Mouse (Mus musculus) forebrain, embryonic 12.5 days (tissue): Measurements from ENCODE around the gene Vamp8. TPM values are rescaled to one million over a fixed set of nuclear protein-coding genes. Genes with fewer than 3 reads are reported as not detected.
A peak's percentile ranks its signal among the peaks of the same experiment; 100 is the strongest.

Experiments used
- ATAC-seq: fragments of 200-750 bp; cut with Nextera tagmentation; 2 replicates; pipeline ENCODE4 v1.8.0; 2017; ENCODE audit warnings: moderate TSS enrichment; ENCODE audit not compliant: low FRiP score
- H3K27ac ChIP-seq: fragments of 300-500 bp; sonication (generic); 2 replicates; pipeline ENCODE4 v1.5.1; 2016; ENCODE audit warnings: mild to moderate bottlenecking
- H3K27me3 ChIP-seq: fragments of 300-500 bp; sonication (generic); 2 replicates; pipeline ENCODE4 v1.6.1; 2016; ENCODE audit warnings: mild to moderate bottlenecking
- H3K36me3 ChIP-seq: fragments of 300-500 bp; sonication (generic); replicated peaks from 2 replicates; pipeline ENCODE4 v1.6.1; 2016; ENCODE audit warnings: mild to moderate bottlenecking
- H3K4me1 ChIP-seq: fragments of 300-500 bp; sonication (generic); 2 replicates; pipeline ENCODE4 v1.6.1; 2016
- H3K4me2 ChIP-seq: fragments of 300-500 bp; sonication (generic); 2 replicates; pipeline ENCODE4 v1.6.1; 2016; ENCODE audit warnings: mild to moderate bottlenecking, moderate library complexity
- H3K4me3 ChIP-seq: fragments of 300-500 bp; sonication (generic); replicated peaks from 2 replicates; pipeline ENCODE4 v1.5.1; 2016; ENCODE audit warnings: mild to moderate bottlenecking
- H3K9ac ChIP-seq: fragments of 300-500 bp; sonication (generic); 2 replicates; pipeline ENCODE4 v1.6.1; 2016; ENCODE audit warnings: mild to moderate bottlenecking
- H3K9me3 ChIP-seq: fragments of 300-500 bp; sonication (generic); 2 replicates; pipeline ENCODE4 v1.6.1; 2016
- WGBS: fragments of 180-500 bp; shearing (Covaris S2); methylation state at CpG from one replicate; pipeline ENCODE4 v1.1.7; 2016; 5-methylcytosine and 5-hydroxymethylcytosine counted together
- polyA plus RNA-seq: library from polyadenylated mRNA; unstranded; fragments of >200 nt; fragmentation: Nextera tagmentation; extraction: Ambion mirVana; gene quantifications from 2 replicates; pipeline ENCODE4 v1.2.1, GENCODE M21; 2016

Gene Vamp8
- polyA plus RNA-seq, 1 experiment from 2014 or later = 26.0 TPM

DNA sequence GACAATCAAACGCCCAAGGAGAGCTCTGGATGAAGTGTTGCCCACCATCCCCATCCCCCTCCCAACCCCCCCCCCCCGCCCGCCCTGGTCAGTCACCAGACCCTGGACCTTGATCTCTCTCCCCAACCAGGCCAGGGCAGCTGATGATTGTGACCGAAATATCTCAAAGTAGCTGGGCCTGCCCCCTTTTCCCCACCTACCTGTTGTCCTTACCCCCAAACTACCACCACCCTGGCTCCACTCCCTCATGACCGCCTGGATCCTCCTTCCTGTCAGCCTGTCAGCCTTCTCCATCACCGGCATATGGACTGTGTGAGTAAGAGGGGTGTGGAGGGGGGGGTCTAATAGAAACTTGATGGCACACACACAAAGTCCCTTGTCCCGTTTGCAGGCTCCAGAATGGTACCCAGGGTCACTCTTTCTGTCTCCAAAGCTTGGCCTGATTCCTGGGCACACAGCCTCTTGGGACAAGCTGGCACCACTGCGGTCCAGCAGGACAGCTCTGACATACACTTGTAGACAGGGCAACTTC, 34.4 kb downstream of the Vamp8 start:
- WGBS = 39% methylated on average over 8 of the region's 8 CpGs
- H3K27ac ChIP-seq = no peak overlapping the region

DNA sequence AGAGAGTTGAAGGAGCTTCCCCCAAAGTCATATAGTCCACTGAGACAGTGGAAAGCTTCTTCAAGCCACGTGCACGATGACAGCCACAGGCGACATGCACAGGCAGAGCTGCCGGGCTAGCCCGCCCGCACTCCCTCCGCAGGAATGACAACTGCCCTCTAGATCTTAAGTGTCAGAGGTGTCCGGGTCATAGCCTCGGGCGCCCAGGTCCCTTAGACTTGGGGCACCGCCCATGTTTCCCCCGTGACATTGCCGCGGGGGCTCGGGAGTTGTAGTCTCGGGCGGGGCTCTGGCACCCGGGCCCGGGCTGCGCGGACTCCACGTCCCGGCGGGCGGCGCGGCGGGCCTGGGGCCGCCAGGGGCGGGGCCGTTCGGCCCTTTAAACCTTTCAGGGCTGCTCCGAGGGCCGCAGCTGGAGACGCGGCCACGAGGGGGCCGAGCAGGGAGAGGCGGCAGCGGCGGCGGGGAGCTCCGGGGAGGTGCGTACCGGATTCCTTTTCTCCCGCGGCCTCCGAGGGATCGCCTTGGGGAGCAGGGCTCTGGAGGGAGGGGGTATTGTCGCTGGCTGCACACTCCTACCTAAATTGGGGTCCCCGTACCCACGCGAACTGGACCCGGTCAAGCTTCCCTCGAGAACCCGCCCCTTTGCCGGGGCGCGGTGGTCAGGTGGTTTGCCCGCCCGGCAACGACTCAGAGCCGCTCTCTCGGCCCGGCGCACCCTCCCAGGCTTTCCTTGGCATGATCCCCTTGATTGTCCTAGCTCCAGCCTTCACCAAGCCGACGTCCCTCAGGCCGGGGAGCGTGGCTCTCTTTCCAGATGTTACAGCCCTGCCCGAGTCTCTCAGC, 35.2 kb downstream of the Vamp8 start, which contains the start of gene Tmem150a:
Gene Tmem150a (plus strand): TSS at position 382 of the 846 bp plus-strand sequence.
- H3K4me2 ChIP-seq = peak within 1 kb of the TSS; percentile 96
- peaks cover 6% of the 10 kb centered on the region; the same call in 1 of the 2 replicates for H3K27me3 ChIP-seq
- no peaks in the 10 kb centered on the region for H3K9me3 ChIP-seq
- peaks cover 32% of the 10 kb centered on the region for H3K36me3 ChIP-seq
- peaks cover 23% of the 10 kb centered on the region for H3K4me1 ChIP-seq
- no peak within 1 kb of the TSS for H3K27ac ChIP-seq
- peak within 1 kb of the TSS; percentile 67 for H3K9ac ChIP-seq
- ATAC-seq = peak; percentile 91
- under 1% methylated on average over 71 of the region's 71 CpGs for WGBS
- H3K4me3 ChIP-seq = peak within 1 kb of the TSS; percentile 54

More for the DNA sequence above, 34.4 kb downstream of the Vamp8 start:
- Histone ChIP-seq H3K36me3 (peaks cover 29% of the 10 kb centered on the region), H3K9ac (peak overlapping the region; percentile 67), H3K27me3 (peaks cover 6% of the 10 kb centered on the region; the same call in 1 of the 2 replicates), H3K4me2 (peak overlapping the region; percentile 96), H3K4me3 (peak overlapping the region; percentile 54), H3K9me3 (no peaks in the 10 kb centered on the region), H3K4me1 (peaks cover 27% of the 10 kb centered on the region)
- ATAC-seq = peak; percentile 12

DNA sequence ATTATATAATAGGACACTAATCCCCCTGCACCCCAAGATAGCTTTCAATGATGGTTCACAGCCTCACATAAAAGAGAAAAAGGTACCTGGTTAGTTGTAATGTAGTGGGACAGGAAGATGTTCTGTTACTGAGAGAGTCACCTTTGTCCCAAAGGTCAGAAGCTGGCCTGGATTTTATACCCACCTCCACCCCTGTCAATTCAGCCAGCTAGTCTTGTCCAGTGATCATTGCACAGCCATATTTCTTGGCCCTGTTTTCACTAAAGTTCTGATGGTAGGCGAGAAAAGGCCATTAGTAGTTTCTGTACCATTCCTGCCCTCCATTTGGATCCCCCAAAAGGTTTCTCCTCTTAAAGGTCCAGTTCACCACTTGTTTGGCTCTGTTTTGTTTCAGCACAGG, 36.5 kb downstream of the Vamp8 start:
- Histone ChIP-seq H3K9ac (no peak overlapping the region), H3K27ac (no peak overlapping the region), H3K4me3 (no peak overlapping the region), H3K4me2 (no peak overlapping the region), H3K36me3 (peaks cover 33% of the 10 kb centered on the region), H3K9me3 (no peaks in the 10 kb centered on the region), H3K27me3 (peaks cover 6% of the 10 kb centered on the region; the same call in 1 of the 2 replicates), H3K4me1 (peaks cover 22% of the 10 kb centered on the region)
- no peak for ATAC-seq
- WGBS = 61% methylated on average over 1 of the region's 1 CpGs

DNA sequence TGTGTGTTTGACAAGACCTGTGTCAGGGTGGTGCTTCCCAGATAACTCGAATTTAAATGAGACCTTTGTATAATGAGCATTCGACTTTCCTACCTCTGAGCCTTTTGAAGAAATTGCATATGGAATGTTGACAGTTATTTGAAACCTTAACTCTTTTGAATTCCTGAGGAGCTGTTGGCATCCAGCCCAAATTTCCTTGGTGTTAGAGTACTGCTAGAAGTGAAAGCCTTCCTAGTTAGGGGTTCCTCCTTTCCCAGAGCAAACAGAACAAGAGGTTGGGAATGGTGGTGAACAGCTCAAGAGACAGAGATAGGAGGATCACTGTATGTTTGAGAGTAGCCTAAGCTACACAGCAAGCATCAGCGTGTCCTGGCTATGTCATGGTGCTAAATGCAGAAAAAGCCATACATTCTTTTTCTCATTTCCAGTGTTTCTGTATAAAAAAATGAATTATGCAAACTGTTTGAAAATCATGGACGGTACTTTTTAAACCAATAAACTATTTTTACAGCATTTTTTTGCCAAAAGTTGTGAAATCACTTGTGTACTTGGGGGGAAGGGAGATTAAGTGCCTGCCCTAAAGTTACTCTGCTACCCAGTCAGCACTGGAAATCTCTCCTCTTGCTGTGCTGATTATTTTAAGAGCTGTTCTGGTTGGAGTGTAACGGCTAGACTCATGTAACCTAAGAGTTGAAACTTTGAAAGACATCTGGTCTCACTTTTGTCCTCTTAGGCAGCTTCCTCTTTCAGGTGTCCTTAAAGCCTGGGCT, 37.7 kb downstream of the Vamp8 start:
- Histone ChIP-seq H3K4me3 (no peak overlapping the region), H3K4me2 (no peak overlapping the region), H3K27ac (no peak overlapping the region), H3K9ac (no peak overlapping the region), H3K4me1 (peaks cover 34% of the 10 kb centered on the region), H3K9me3 (no peaks in the 10 kb centered on the region), H3K27me3 (peaks cover 6% of the 10 kb centered on the region; the same call in 1 of the 2 replicates), H3K36me3 (peaks cover 27% of the 10 kb centered on the region)
- 82% methylated on average over 5 of the region's 5 CpGs for WGBS
- no peak for ATAC-seq

DNA sequence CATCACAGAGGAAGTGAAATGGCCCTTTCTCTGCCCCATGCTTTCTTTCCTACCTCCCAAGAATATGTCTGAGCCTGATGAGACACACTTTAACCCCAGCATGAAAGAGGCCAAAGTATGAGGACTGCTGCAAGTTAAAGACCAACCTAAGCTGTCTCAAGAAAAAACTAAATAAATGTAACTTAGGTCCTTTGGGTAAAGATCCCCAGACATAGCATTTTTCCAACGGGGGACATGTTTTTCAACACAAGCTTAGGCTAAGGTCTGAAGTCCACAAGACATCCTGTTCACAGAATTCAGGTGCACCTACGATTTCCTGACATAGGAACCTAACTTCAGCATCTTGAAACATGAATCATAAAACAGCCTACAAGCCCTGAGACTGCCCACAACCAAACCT, 40.3 kb downstream of the Vamp8 start:
- no peak overlapping the region for H3K4me3 ChIP-seq
- H3K9me3 ChIP-seq = no peaks in the 10 kb centered on the region
- peaks cover 6% of the 10 kb centered on the region; the same call in 1 of the 2 replicates for H3K27me3 ChIP-seq
- no peak overlapping the region for H3K4me2 ChIP-seq
- peaks cover 23% of the 10 kb centered on the region for H3K36me3 ChIP-seq
- peaks cover 34% of the 10 kb centered on the region for H3K4me1 ChIP-seq
- H3K27ac ChIP-seq = no peak overlapping the region
- no peak for ATAC-seq
- 92% methylated on average over 2 of the region's 2 CpGs for WGBS
- no peak overlapping the region for H3K9ac ChIP-seq

DNA sequence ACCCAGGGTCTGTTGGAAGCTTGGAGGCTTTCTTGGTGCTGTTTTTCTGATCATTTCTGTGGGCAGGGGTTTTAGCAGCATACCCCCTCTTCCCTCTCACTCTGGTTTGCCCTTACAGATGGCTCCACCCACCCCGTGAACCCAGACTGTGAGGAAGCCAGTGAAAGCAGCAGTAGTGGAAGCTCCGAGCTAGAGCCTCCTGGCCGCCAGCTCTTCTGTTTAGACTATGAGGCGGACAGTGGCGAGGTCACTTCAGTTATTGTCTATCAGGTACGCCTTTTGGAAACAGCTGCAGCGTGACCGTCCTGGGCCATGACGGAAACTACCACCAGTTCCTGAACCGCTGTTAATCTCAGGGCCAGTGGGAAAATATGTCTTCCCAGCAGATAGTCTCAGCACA, 42.1 kb downstream of the Vamp8 start:
- Histone ChIP-seq H3K4me3 (peak overlapping the region; percentile 78), H3K4me2 (peak overlapping the region; percentile 82)
- 81% methylated on average over 10 of the region's 10 CpGs for WGBS

DNA sequence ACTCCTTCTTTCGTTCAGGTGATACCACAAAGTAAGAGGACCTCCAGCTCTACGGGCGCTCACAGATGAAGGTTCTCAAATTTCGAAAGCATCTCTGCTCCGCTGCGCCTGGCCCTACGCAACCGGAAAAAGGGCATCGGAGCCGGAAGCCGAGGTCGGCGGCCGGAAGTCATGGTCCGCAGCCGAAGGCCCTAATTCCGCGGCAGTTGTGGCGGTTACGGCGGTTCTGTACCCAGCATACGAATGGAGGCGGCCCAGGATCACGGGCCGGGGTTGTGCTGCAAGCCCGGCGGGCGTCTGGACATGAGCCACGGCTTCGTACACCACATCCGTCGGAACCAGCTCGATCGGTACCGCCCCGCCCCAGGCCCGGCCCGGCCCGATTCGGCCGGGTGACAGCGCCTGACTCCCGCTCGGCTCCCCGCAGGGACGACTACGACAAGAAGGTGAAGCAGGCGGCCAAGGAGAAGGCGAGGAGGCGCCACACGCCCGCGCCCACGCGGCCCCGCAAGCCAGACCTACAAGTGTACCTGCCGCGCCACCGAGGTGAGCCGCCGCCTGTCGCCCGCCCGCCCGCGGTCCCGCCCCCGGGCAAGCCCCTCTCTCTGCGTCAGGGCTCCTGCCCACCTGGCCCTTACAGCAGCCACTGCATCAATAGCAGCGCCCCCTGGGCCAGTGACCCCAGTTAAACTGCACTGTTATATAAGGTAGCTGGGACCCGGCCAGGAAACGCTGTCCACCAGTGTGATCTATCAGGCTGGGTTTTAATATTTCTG, 43.1 kb downstream of the Vamp8 start, which contains the start of gene 0610030E20Rik:
Gene 0610030E20Rik (plus strand): TSS at position 152 of the 776 bp plus-strand sequence.
- ATAC-seq = peak; percentile 76
- Histone ChIP-seq H3K4me1 (peaks cover 37% of the 10 kb centered on the region), H3K36me3 (peaks cover 23% of the 10 kb centered on the region), H3K27me3 (no peaks in the 10 kb centered on the region), H3K9ac (peak within 1 kb of the TSS; percentile 92), H3K27ac (peak within 1 kb of the TSS; percentile 87), H3K9me3 (no peaks in the 10 kb centered on the region), H3K4me2 (peak within 1 kb of the TSS; percentile 82), H3K4me3 (peak within 1 kb of the TSS; percentile 78)
- under 1% methylated on average over 72 of the region's 72 CpGs for WGBS

More for the DNA sequence above, 42.1 kb downstream of the Vamp8 start:
- Histone ChIP-seq H3K4me1 (peaks cover 35% of the 10 kb centered on the region), H3K36me3 (peaks cover 23% of the 10 kb centered on the region), H3K27ac (no peak overlapping the region), H3K27me3 (peaks cover 3% of the 10 kb centered on the region; the same call in 1 of the 2 replicates), H3K9me3 (no peaks in the 10 kb centered on the region), H3K9ac (peak overlapping the region; percentile 92; the same call in 1 of the 2 replicates)
- ATAC-seq = no peak

DNA sequence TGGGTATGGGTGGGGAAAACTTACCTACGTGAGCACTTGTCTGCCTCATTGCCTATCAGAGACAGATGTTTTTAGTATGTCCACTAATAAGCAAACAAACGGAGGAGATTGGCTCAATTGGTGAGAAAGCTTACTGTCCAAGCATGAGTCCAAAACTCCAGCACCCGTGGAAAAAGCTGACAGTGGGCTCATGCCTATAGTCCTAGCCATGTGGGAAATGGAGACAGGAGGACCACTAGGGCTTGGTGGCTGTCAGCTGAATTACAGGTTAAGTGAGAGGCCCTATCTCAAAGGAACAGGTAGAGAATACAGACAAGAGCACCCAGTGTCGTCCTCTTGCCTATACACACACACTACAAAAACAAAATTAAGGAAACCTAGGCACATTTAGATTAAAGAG, 44.2 kb downstream of the Vamp8 start:
- H3K9me3 ChIP-seq = no peaks in the 10 kb centered on the region
- peaks cover 37% of the 10 kb centered on the region for H3K4me1 ChIP-seq
- H3K27ac ChIP-seq = no peak overlapping the region
- H3K4me3 ChIP-seq = no peak overlapping the region; the same call in 1 of the 2 replicates
- ATAC-seq = no peak
- no peak overlapping the region for H3K9ac ChIP-seq
- H3K4me2 ChIP-seq = no peak overlapping the region
- peaks cover 23% of the 10 kb centered on the region for H3K36me3 ChIP-seq
- WGBS = 84% methylated on average over 4 of the region's 4 CpGs
- H3K27me3 ChIP-seq = no peaks in the 10 kb centered on the region

DNA sequence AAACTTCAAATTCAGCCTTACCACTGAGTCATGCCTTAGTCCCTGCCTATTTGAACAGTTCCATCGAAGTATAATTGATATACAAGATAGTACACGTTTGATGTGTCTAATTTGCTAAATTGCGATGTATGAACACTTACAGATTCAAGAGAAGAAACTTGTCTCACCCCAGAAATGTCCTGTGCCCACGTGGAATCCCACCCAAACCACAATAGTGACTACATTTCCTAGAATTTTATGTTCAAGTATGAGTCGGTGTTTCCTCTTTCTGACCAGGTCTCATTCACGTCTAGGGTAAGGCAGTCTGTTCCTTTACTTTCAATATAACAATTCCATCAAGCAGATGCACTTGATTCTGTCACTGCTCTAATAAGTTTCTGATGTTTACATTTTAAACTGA, 44.9 kb downstream of the Vamp8 start:
- Histone ChIP-seq H3K9ac (no peak overlapping the region), H3K4me3 (peak overlapping the region; percentile 82; the same call in 1 of the 2 replicates), H3K27ac (no peak overlapping the region)

DNA sequence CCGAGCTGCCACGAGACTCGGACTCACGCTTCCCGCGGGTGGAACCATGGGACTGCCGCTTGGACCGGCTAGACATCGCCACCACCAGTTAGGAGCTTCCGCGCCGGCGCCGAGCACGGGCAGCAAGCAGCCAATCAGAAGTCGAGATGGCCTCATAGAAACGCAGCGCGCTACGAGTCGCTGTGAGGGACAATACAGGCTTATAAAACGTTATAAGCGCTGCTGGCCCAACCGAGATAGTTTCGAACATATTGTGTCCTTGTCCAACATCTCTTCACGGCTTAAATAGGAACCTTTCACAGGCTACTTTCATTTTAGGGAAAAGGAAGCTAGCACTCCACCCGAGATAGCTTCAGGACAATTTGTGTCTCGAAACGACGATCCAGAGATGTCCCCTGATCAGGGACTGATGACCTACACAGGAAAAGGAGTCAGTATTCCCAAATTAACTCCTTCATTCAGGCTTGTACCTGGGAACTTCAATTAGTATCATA, 45.4 kb downstream of the Vamp8 start, which contains the start of gene Usp39:
Gene Usp39 (minus strand): TSS at position 111 of the 494 bp plus-strand sequence.
- Histone ChIP-seq H3K27me3 (no peaks in the 10 kb centered on the region), H3K4me3 (peak within 1 kb of the TSS; percentile 82), H3K4me2 (peak within 1 kb of the TSS; percentile 92), H3K9me3 (no peaks in the 10 kb centered on the region), H3K4me1 (peaks cover 37% of the 10 kb centered on the region), H3K9ac (peak within 1 kb of the TSS; percentile 72), H3K27ac (peak within 1 kb of the TSS; percentile 60; the same call in 1 of the 2 replicates), H3K36me3 (peaks cover 15% of the 10 kb centered on the region)
- ATAC-seq = peak; percentile 85
- WGBS = under 1% methylated on average over 30 of the region's 30 CpGs

More for the DNA sequence above, 44.9 kb downstream of the Vamp8 start:
- peaks cover 20% of the 10 kb centered on the region for H3K36me3 ChIP-seq
- peak overlapping the region; percentile 92 for H3K4me2 ChIP-seq
- no peak for ATAC-seq
- no peaks in the 10 kb centered on the region for H3K9me3 ChIP-seq
- H3K27me3 ChIP-seq = no peaks in the 10 kb centered on the region
- peaks cover 37% of the 10 kb centered on the region for H3K4me1 ChIP-seq
- 55% methylated on average over 6 of the region's 6 CpGs for WGBS
